Mouse (Mus musculus): ENCODE measurements around the gene Snx33.
"Not testable (repeated sequence)": the region's sequence is repeated elsewhere in the genome, so short reads cannot be mapped to it uniquely, and the experiment has no call there.

The Snx33 gene

DNA sequence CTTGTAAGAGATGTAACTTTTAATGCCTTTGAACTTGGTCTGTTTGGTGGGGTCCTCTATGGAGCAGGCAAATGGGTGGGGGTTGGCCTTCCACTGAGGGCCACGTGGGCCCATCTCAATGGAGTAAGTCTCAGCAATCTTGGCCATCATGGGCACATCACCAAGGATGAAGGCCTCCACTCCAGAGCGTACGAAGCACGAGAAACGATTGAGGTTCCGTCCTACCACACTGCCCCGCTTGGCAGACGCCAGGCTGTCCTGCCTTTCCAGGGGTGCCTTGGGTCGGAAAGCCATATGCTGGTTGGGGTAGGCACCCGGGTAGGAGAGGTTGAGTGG is 2.2 kb downstream of the Snx33 start:
- no peak for DNase-seq (ENCODE audit: low read depth, low spot score)

DNA sequence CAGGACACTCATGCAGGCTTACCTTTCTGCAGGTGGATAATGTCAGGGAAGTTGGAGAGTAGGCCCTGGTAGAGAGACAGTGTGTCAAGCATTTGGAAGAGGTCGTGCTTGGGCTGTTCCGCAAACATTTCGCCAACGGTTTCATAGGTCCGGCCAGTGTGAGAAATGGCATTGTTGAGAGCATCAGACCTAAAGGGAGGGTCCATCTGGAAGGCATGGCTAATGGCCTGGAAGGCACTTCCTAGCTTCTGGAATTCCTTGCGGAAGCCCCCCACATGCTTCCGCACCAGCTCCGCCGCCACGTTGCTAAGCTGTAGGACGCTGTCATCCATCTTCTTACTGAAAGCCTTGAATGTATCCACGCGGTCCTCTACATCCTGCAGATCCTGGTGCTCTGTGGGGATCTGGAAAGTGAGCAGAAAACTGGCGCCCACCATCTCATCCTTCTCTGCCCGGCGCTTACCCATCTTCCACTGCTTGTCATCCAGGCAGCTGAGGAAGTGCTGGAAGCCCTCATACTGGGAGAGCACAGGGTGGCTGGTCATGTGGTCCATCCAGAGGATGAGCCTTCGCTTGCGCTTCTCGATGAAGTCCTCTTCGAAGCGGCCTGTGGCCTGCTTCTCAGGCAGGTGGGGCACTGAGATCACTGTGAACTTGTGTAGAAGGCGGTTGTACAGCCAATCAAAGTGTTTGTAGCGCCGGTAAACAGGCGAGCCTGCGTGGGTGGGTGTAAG is 2.7 kb downstream of the Snx33 start:
- DNase-seq (ENCODE audit: low read depth, low spot score), result no peak

DNA sequence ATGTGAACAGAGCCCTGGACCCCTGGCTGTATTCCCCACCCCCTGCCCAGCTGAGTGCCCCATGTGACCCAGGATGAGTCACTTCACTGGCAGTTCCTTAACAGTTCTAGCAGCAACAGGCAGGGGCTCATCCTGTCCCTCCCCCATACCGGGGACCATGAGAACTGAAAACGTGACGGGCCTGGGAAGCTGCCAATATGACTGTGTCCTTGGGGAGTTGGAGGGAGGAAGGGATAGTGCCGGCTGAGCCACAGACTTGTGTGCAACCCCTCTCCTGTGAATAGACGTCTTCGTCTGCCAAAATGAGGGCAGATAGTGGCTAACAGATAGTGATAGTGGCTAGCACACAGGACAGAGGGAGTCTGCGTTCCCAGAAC is 3.5 kb downstream of the Snx33 start:
- no peak for DNase-seq (ENCODE audit: low read depth, low spot score)

DNA sequence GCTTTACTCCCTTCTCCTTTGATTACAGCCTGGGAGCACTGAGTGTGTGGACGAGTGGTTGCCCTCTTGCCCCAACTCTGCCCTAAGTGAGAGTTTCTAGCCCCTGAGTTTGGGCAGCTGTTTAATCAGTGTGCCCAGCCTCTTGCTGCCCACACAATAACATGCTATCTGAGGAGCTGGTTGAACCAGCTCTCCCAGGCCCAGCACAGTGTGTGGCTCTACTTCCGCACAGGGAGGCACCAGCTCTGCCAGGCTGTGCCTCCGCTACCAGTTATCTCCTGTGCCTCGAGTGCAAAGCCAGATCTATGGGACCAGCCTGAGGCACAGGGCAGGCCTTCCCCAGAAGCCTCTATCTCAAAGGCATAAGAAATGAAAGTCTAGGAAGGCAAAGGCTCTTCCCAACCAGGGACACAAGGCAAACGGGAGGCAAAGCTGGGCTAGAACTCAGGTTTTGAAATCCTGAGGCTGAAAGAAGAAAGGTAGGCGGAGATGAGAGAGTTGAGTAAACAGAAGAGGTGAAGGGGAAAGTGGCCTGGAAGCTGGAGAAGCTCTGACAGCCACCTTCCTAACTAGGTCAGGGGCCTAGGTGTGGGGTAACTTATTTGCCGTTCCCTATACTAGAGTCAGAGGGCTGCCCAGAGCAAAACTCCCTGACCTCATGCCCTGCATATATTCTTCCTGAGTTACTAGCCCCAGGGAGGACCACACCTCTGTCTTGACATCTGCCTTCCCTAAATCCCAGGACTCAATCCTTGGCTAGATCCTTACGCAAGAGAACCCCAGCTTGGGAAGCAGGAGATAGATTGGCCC is 4.1 kb downstream of the Snx33 start:
- DNase-seq (ENCODE audit: low read depth, low spot score), result no peak

DNA sequence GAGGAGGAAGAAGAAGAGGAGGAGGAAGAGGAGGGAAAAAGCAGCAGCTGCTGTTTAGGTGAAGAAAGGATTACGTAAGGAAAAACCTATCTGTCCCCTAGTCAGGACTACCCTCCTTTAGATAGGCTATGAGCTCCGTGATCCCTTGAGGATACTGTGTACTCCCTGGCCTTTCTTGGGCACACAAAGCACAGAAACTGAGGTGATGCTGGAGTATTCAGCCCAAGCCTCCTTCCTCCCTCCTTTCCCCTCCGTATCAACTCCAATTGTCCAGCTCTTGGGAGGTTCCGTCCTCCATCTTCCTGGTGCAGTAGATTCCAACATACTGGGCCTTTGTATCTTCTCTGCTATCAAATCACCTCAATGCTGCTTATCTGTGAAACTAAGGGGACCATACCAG is 5.4 kb downstream of the Snx33 start:
- DNase-seq (ENCODE audit: low read depth, low spot score), result no peak

DNA sequence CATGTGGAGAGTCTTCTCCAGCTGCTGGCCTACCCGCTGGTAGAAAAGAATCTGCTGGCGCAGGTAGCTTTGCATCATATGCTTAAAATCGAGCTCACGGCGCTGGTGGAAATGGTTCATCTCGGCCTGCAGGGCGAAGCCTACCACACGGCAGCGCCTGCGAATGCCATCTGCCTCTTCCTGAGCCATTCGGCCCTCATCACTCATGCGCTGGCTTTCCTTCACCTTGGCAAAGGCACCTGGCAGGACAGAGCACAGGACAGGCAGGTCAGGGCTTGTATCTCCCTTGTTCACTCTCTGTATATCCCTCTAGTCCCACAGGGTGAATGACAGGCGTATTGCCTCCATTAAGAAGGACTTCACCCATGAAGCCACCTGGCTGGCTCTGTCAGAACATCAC is 9.7 kb downstream of the Snx33 start:
- DNase-seq (ENCODE audit: low read depth, low spot score), result no peak

DNA sequence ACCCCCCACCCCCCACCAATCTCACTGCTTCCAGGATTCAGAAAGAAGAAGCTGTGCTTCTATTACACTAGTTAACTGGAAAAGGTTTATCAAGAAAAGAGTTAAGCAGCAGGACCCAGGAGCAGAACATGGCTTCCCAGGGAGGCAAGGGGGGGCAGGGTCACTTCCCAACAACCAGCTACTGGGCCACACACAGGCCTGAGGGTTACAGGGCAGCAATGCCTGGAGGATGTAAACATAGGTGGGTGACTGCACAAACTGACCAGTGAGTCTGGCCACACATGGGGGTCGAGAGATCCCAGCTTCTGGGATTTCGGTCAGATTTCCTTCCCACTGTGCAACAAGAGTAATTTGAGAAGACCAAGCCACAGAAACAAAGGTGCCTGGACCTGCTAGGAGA is 11.0 kb downstream of the Snx33 start:
- DNase-seq (ENCODE audit: low read depth, low spot score), result no peak

DNA sequence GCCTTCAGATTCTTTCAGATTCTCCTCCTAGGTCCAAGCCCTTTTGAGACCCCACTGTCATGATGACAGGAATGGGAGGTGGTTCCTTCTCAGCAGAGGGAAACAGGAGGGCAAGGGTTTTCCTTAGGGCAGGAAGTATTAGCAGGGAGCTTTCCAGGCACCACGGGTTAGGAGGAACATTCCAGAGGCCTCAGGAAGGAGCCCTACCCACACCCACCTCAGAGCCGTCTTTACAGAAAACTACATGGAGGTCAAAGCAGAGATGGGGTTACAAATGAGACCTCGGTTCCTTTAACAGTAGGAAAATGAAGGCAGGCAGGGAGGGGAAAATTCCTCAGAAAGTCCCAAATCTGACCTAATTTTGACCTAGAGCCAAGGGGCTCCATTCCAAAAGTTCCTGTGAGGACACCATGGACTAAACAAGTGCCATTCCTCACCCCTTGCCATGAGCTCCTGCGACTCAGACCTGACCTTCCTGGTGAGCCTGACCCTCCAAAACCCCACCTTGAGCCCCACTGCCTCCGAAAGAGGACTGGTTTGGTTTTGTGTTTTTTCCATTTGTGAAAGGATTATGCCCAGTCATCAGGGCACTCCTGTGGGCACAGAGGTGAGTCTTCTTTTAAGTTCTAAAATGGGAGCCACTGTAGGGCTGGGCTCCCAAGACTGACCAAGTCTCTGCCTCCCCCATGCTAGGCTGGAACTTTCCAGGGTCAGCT is 12.3 kb downstream of the Snx33 start:
- no peak for DNase-seq (ENCODE audit: low read depth, low spot score)

DNA sequence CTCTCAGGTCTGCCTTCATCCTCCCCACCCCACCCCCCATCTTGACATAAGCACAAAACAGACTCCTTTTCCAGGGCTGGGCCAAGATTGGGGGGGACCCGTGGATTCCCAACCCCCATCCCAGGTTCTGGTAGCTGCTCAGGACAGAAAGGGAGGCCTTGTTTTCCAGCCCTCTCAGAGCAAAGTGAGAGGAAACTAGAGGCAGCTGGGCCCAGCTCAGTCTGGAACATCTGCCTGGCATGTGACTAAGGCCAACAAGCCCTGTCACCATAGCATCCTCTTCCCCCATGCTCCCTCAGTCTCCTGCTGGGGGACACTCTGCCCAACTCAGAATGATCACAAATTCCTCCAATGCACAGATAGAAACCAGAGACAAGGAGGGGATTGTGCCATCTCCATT is 13.1 kb downstream of the Snx33 start:
- DNase-seq (ENCODE audit: low read depth, low spot score), result no peak

DNA sequence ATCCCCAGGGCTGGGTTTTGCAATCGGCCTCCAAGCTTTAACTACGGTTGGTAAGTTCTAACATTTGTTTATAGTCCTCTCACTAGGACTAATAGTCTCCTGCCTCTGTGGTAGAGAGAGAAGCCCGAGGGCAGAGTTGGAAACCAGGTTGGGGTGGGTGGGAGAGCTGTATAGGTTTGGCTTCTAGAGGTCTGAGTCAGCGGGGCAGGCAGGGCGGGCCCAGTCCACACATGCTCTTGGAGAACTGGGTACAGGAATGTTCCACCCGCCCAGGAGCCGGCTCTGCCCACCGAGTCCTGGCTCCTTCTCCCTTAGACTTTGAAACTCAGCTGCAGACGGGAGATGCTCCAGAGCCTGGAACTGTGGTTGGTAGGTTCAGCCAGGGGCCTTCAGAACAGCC is 14.2 kb downstream of the Snx33 start:
- DNase-seq (ENCODE audit: low read depth, low spot score), result no peak

DNA sequence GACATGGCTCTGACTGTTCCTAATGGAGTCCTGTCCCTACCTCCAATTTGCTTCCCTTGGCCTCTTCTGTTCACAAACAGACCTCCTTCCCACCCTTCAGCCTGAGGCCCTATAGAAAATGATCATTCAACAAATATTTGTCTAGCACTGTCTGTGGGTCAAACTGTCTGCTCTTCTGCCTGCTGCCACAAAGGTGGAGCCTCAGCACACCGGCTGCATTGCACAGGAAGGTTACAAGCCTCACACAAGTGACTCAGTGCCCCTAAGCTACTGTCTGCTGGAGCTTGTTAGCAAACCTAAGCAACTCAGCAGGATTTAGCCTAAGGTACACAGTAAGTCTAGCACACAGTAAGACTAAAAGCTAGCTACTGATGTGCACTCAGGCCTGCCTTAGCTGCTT is 17.2 kb downstream of the Snx33 start:
- no peak for DNase-seq (ENCODE audit: low read depth, low spot score)

DNA sequence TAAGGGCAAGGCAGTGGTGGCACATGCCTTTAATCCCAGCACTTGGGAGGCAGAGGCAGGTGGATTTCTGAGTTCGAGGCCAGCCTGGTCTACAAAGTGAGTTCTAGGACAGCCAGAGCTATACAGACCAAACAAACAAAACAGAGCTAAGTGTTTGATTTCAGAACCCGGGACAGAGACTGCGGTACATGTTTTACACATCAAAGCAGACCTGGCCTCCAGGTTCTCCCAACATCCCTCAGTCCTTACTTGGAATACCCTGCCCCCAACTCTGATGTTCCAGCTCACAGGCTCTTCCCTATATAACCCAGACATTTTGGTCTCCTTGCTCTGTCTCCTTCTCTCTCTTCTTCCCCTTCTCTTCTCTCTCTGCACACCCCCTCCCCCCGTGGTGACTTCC is 18.2 kb downstream of the Snx33 start:
- not testable (repeated sequence) for DNase-seq (ENCODE audit: low read depth, low spot score)

DNA sequence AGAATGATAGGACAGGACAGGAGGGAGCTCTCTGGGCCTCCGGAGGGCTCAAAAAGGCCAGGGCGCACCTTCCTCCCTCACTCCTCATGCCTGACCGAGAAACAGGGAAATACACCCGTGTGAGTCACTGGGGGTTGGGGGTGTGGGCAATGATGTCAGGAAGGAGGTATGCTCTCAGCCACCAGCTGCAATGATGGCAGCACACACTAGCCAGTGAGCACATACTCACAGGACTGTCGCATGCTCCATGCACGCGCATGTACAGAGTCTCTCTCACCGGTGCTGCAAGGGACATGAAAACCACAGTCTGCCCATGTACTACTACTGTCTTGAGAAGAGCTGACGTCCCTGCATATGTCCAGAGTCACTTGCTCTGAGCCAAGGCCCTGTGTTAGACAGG is 20.6 kb downstream of the Snx33 start:
- DNase-seq (ENCODE audit: low read depth, low spot score), result no peak

DNA sequence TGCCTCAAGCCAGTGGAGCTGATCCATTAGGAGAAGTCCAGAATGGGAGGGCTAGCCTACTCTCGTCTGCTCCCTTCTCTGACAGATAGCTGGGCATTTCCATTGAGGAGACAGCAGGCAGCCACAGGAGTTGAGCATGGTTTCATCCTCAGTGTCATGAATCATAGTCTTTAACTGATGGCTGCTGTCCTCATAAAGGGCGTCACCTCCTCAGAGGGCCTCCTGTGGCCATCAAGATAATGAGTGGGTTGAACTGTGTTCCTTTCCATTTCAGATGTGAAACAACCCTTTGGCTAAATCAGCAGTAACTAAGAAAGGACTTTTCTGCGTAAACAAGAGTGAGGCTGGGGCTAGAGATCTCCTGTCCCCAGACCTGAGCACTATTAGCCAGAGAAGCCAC is 24.5 kb downstream of the Snx33 start:
- no peak for DNase-seq (ENCODE audit: low read depth, low spot score)

DNA sequence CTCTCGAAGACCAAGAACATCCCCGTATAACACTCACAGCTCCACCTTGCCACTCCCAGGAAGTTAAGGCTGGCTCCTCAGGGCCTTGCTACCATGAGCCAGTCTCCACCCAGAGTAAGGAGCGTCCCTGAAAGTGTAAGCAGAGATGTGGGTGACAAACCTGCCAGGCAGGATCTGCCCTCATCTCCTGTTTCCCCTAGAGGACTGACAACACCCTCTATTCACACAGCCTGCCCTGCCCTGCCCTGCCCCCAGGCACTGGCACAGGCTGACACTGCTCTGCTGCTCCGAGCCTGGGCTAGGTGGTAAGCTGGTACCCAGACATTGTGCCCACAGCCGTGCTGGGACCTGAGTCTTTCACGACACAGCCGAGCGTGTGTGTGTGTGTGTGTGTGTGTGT is 27.0 kb downstream of the Snx33 start:
- no peak for DNase-seq (ENCODE audit: low read depth, low spot score)

DNA sequence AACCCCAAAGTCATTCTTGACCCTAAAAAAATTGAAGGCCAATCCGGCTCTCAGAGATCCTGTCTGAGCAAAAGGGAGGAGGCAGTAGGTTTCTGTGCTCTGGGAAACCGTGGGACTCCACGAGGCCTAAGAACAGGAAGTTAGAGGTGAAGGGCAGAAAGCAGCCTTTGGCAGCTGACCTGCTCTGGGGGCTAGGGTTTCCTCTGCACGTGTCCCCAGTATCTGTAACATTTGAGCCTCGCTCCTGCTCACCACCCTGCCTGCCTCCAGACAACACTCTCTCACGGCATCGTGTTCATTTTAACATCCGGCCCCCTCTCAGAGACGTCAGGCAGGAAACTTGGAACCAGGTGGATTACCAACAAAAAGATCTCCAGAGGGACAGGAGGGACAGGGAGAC is 27.6 kb downstream of the Snx33 start:
- DNase-seq (ENCODE audit: low read depth, low spot score), result no peak

DNA sequence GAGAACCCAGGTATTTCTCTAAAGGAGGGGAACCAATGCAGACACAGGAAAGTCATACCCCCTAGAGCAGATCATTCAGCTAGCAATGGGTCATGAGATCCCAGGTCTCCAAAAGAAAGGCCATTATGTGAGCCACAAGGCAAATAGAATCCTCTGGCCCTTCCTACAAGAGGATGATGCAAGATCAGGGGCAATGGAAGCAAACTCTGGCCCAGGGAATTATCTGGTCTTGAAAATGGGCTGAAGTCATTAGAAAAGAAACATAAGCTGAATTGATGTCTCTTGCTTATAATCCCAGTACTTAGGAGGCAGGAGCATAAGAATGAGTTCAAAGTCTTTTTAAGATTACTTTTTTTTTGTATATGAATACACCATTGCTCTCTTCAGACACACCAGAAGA is 28.1 kb downstream of the Snx33 start:
- DNase-seq (ENCODE audit: low read depth, low spot score), result no peak

DNA sequence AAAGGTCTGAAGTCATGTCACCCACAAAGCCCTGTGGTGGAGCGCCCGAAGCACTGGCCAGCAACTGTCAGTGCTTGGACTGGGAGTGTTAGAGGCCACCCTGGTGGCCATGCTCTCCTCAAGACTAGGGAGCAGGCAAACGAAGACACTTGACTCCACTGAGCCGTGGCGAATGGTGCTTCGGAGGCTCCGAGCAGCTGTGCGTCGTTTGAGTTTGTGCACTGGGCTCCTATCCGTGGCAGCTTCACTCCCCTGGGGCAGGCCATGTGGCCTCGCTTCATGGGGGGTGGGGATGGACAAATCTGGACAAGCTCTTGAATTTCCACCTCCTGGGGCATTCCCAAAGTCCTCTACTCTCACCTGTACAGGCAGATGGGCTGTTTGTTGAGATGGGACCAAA is 28.8 kb downstream of the Snx33 start:
- DNase-seq (ENCODE audit: low read depth, low spot score), result no peak

DNA sequence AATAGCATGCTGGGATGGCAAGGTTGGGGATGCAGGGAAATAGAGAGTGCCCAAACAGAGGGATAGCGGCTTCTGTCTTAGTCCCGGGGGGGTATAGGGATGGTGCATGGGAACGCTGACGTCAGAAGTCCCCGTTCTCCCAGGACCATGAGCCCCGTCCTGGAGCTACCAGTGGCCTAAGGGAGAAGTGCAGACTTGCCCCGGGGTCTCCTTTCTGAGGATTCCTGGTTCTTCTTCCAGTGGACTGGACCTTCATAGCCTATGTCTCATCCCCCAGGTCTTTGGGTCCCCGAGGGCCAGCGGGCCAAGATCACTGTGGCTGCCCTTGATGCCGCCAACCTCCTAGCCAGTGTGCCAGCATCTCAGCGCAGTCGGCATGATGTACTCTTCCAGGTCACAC is 31.4 kb downstream of the Snx33 start:
- DNase-seq (ENCODE audit: low read depth, low spot score), result no peak

DNA sequence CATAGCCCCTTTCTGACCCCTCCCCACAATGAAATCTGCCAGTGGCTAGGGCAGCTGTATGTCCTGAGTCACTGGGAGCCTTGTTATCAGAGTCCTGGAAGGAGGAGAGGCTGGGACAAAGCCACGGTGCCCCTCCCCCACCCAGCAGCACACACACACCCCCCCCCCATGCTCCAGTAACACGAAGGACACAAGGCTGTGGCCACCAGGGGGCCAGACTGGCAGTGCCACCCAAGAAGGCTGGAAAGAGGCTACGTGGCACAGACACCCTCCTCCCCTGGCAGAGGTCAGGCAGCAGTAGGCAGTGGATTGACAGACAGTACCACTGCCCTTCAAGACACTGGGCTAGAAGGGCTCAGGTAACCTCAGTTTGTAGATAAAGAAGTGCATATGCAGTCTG is 34.2 kb downstream of the Snx33 start:
- no peak for DNase-seq (ENCODE audit: low read depth, low spot score)

DNA sequence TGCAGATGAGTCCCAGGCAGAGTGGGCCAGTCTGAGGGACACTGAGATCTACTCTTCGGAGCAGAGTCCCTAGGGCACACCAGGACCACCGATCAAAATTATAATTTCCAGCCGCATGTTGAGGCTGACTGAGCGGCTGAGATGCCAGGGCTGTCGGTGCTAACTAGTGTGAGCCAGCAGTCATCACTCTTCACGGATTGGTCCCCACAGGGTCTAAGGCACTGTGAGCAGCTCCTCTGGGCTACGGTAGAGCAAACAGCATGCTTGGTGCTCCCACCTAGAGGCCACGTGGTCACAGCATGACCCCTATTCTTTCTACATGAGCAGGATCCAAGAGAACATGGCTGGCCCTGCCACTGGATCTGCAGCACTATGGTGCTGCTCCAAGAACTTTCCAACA is 34.9 kb downstream of the Snx33 start:
- no peak for DNase-seq (ENCODE audit: low read depth, low spot score)

DNA sequence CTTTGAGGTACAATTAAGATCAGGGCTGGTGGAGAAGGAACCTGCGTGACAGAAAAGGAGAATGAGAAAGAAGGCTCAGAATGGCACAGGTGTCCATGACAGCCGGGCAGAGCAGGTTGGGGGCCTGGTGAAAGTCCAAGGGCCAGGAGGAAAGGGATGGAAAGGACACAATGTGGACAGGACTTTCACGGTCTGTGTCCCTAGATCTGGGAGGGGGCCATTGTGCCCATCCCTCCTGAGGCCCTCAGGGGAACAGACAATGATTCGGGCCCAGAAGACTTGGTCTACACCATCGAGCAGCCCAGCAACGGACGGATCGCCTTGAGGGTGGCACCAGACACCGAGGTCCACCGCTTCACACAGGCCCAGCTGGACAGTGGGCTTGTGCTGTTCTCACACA is 36.1 kb downstream of the Snx33 start:
- DNase-seq (ENCODE audit: low read depth, low spot score), result no peak

DNA sequence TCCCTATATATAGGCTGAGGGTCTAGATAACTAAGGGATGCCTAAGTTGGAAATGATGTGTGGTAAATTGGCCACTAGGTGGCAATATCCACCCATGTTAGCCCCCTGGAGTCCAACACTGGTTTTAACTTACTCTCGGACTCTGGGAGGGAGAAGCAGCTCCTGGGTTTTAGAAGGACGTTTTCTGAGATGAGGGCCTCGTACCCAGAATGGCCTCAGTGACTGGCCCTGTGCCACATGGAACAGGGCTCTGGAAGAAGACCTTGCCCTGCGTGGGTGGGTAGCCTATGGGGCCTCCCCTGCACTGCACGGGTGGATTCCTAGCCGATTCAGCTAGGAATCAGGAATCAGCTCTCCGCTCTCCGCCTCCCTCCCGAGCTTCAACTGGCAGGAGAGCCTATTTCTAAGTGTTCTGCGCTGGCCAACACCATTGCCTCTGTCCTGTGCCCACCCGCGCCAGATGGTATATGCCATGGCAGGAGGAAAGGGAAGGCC is 36.6 kb downstream of the Snx33 start:
- DNase-seq (ENCODE audit: low read depth, low spot score), result peak; percentile 60
